Mouse (Mus musculus) liver, postnatal 0 days (tissue): ENCODE results near the gene Ifi203. TPM values are rescaled to one million over a fixed set of nuclear protein-coding genes. Genes with fewer than 3 reads are reported as not detected.
"Not testable (repeated sequence)": the region's sequence is repeated elsewhere in the genome, so short reads cannot be mapped to it uniquely, and the experiment has no call there.

Experiments
- ATAC-seq: fragments of 200-750 bp; cut with Nextera tagmentation; 2 replicates; pipeline ENCODE4 v1.8.0; 2017; ENCODE audit warnings: mild to moderate bottlenecking, moderate library complexity
- DNase-seq: peaks from one replicate; pipeline ENCODE4 v3.0.0-alpha.2; 2016
- H3K27ac ChIP-seq: fragments of 300-500 bp; sonication (generic); 2 replicates; pipeline ENCODE4 v1.5.1; 2014; ENCODE audit warnings: antibody characterized with exemption, moderate library complexity, mild to moderate bottlenecking, low read depth
- H3K27me3 ChIP-seq: fragments of 300-500 bp; sonication (generic); 2 replicates; pipeline ENCODE4 v1.6.1; 2014; ENCODE audit warnings: low read length, control low read depth, mixed read lengths; ENCODE audit not compliant: insufficient read depth
- H3K36me3 ChIP-seq: fragments of 300-500 bp; sonication (generic); replicated peaks from 2 replicates; pipeline ENCODE4 v1.6.1; 2014; ENCODE audit warnings: mild to moderate bottlenecking, control low read depth, low read length, moderate library complexity, mixed read lengths; ENCODE audit not compliant: insufficient read depth
- H3K4me1 ChIP-seq: fragments of 300-500 bp; sonication (generic); 2 replicates; pipeline ENCODE4 v1.6.1; 2014; ENCODE audit warnings: antibody characterized with exemption, mild to moderate bottlenecking, control low read depth; ENCODE audit not compliant: insufficient read depth
- H3K4me2 ChIP-seq: fragments of 300-500 bp; sonication (generic); 2 replicates; pipeline ENCODE4 v1.6.1; 2014; ENCODE audit warnings: low read depth, mild to moderate bottlenecking, low read length, moderate library complexity, mixed read lengths
- H3K4me3 ChIP-seq: fragments of 300-500 bp; sonication (generic); 2 replicates; pipeline ENCODE4 v1.5.1; 2014; ENCODE audit warnings: low read depth, low read length
- H3K9ac ChIP-seq: fragments of 300-500 bp; sonication (generic); replicated peaks from 2 replicates; pipeline ENCODE4 v1.6.1; 2014; ENCODE audit warnings: mild to moderate bottlenecking, moderate library complexity
- H3K9me3 ChIP-seq: fragments of 300-500 bp; sonication (generic); 2 replicates; pipeline ENCODE4 v1.6.1; 2016; ENCODE audit warnings: mild to moderate bottlenecking, control low read depth, low read length, mixed read lengths
- CTCF ChIP-seq: sonication (generic); IDR thresholded peaks from 2 replicates; pipeline ENCODE4 v1.5.1; 2016; ENCODE audit warnings: antibody characterized with exemption, low read depth
- EP300 ChIP-seq: IDR thresholded peaks from 2 replicates; pipeline ENCODE4 v1.6.1; 2016; ENCODE audit warnings: antibody characterized with exemption, low read depth, mild to moderate bottlenecking
- WGBS: fragments of 180-500 bp; shearing (Covaris S2); extraction: QIAGEN DNeasy Blood & Tissue Kit; methylation state at CpG from one replicate; pipeline ENCODE4 v1.1.7; 2014; ENCODE audit not compliant: insufficient replicate concordance; 5-methylcytosine and 5-hydroxymethylcytosine counted together
- polyA plus RNA-seq: library from polyadenylated mRNA; unstranded; fragments of >200 nt; fragmentation: Nextera tagmentation; extraction: Ambion mirVana; gene quantifications from 2 replicates; pipeline ENCODE4 v1.2.1, GENCODE M21; 2015

Ifi203 gene
- polyA plus RNA-seq, 1 experiment from 2014 or later: 8.4 TPM

DNA sequence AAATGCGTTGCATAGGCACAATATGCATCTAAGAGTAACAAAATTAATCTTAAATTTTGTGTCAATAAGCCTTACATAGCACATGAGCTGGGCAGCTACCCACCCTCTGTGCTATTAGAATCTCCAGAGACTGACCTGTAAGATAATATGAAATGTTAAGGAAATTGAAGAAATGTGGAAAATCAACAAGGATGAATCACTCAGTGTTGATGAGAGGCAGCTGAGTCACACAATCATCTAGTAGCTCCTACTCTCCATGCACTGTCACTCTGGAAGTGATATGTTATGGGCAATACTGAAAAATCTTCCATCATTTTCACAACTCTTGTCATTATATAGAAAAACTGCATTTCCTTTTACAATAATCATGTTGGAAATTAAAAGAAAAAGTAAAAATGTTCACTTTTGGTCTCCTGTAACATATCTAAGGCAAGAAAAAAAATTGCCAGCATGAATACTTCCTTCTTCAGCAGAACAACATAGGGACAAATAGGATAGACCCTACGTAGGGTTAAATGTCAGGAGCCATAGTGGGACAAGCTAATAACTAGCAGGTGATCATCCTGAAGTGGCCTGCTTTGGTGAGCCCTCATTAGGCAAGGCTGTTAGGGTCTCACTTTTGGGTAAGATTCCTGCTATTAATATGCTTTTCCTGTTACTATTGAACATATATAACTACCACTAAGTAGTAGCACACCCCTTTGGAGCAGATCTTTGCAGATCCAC lies 12.8 kb upstream of the Ifi203 start:
- H3K4me1 ChIP-seq: no peaks in the 10 kb centered on the region

DNA sequence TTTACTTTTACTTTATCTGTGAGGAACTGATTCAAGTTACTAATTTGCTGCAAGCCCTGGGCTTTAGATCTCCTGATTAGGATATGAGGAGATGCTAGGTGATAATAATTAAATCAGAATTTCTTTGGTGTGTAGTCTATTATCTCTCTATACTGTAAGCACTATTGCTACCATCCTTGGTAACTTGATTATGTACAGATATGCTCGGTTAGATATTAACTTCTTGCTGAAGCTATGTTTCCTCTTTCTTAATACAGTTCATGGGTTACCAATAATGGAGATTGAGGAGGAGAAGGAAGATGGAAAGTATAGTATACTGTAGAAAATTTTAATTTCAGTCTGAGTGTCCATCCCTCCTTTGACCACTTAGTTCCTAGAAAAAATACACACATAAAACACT lies 11.1 kb upstream of the Ifi203 start:
- ATAC-seq (no peak), DNase-seq (no peak)
- H3K36me3 ChIP-seq: no peaks in the 10 kb centered on the region
- WGBS: 69% methylated on average over 1 of the region's 1 CpGs
- no peaks in the 10 kb centered on the region for H3K27me3 ChIP-seq
- H3K4me1 ChIP-seq: no peaks in the 10 kb centered on the region
- no peak overlapping the region for H3K27ac ChIP-seq
- H3K9me3 ChIP-seq: no peaks in the 10 kb centered on the region
- no peak overlapping the region for H3K9ac ChIP-seq
- no peak overlapping the region for H3K4me2 ChIP-seq
- TF ChIP-seq CTCF (no peak), EP300 (no peak)
- H3K4me3 ChIP-seq: no peak overlapping the region

More for the DNA sequence above, 12.8 kb upstream of the Ifi203 start:
- Histone ChIP-seq H3K4me3 (no peak overlapping the region), H3K9ac (no peak overlapping the region), H3K27me3 (no peaks in the 10 kb centered on the region), H3K4me2 (no peak overlapping the region), H3K36me3 (no peaks in the 10 kb centered on the region), H3K27ac (no peak overlapping the region), H3K9me3 (no peaks in the 10 kb centered on the region)
- DNase-seq (no peak), ATAC-seq (no peak)
- 70% methylated on average over 2 of the region's 2 CpGs for WGBS
- no peak for TF ChIP-seq EP300
- no peak for TF ChIP-seq CTCF

DNA sequence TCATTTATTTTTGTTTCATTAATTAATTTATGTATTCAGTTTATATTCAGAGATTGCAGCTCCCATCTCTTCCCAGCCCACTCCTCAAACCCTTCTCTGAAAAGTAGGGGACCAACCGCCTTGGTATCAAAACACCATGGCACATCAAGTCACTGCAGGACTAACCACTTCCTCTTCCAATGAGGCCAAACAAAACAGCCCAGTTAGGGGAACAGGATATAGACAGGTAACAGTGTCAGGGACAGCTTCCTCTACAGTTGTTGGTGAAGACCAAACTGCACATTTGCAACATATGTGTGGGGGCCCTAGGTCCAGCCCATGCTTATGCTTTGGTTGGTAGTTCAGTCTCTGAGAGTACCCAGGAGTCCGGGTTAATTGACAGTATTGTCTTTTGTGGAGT lies 6.6 kb upstream of the Ifi203 start:
- WGBS: 31% methylated on average over 2 of the region's 2 CpGs
- ATAC-seq: peak; percentile 68
- H3K4me1 ChIP-seq: not testable (repeated sequence)

DNA sequence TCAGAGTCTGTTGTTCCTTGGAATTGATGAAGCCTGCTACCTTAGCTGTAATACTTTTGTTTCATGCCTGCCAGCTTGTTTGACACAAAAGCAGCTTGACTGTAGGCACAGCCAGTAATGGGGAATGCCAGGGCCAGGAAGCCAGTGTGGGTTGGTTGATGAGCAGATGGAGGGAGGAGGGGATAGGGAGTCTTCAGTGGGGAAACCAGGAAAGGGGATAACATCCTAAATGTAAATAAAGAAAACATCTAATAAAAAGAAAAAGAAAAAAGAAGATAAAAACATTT lies 251 bp upstream of the Ifi203 start:
- H3K27me3 ChIP-seq, DNase-seq, H3K4me3 ChIP-seq, H3K4me1 ChIP-seq, H3K27ac ChIP-seq, H3K9me3 ChIP-seq, ATAC-seq, H3K9ac ChIP-seq, H3K4me2 ChIP-seq, H3K36me3 ChIP-seq: not testable (repeated sequence)

More for the DNA sequence above, 6.6 kb upstream of the Ifi203 start:
- not testable (repeated sequence) for H3K9me3 ChIP-seq, H3K4me2 ChIP-seq, DNase-seq, H3K27me3 ChIP-seq, H3K27ac ChIP-seq, H3K4me3 ChIP-seq, H3K36me3 ChIP-seq, H3K9ac ChIP-seq

DNA sequence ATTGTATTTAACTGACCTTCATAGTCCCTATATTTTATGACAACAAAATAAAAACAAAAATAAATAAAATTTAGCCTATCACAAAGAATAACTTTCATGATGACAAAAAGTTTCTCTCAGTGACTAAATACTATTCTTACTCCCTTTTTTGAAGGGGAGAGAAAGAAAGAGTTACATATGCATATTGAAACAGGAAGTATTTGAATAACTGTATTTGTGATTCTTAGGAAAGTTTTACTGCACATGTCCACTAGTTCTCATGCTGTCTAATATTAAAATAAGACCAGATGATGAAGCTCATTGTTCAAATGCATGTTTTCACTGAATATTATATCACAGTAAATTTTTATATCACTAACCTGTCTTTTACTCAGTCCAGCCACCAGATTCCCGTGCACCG lies 950 bp downstream of the Ifi203 start:
- not testable (repeated sequence) for H3K27me3 ChIP-seq

DNA sequence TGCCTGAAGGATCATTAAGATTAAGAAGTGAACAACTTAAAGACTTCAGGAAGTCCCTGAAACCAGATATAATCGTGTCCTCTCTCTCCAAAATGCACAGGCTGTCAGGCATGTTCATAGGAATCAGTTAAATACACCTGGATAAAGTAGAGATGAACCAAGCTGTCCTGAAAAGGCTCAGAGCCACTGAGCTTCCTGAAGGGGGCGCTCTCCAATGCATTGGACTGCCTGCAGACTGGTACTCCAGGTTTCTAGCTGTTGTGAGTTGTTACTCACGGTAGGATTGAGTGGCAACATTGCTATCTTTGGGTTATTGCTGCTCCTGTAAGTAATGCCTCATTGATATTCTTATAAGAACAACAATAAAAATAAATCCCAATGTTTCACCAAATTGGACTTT lies 23.2 kb downstream of the Ifi203 start:
- 68% methylated on average over 2 of the region's 3 CpGs for WGBS
- H3K9ac ChIP-seq, H3K4me3 ChIP-seq, ATAC-seq, H3K27ac ChIP-seq, H3K27me3 ChIP-seq, H3K9me3 ChIP-seq, H3K4me2 ChIP-seq, H3K4me1 ChIP-seq, DNase-seq, H3K36me3 ChIP-seq: not testable (repeated sequence)

More for the DNA sequence above, 950 bp downstream of the Ifi203 start:
- DNase-seq, H3K4me1 ChIP-seq, H3K9ac ChIP-seq, H3K9me3 ChIP-seq, H3K27ac ChIP-seq, H3K36me3 ChIP-seq, ATAC-seq: not testable (repeated sequence)
- Histone ChIP-seq H3K4me3 (0 out of 2 replicates have a peak overlapping the region, but pooled peaks have one; percentile 26), H3K4me2 (peak overlapping the region; percentile 49; the same call in 1 of the 2 replicates)
- 59% methylated on average over 2 of the region's 2 CpGs for WGBS

DNA sequence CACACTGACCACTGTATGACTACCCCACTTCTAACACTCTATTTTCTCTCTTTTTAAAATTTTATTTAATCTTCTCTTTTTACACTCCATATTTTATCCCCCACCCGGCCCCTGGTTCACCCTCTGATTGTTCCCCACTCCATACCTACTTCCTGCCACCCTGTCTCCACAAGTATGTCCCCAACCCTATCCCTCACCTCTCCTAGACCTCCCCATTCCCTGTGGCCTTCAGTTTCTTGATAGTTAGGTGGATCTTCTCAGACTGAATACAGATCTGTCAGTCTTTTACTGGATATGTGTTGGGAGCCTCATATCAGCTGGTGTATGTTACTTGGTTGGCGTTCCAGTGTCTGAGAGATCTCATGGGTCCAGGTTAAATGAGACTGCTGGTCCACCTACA lies 27.9 kb downstream of the Ifi203 start:
- Histone ChIP-seq H3K9ac (no peak overlapping the region), H3K27ac (no peak overlapping the region), H3K9me3 (no peaks in the 10 kb centered on the region), H3K4me3 (no peak overlapping the region), H3K27me3 (no peaks in the 10 kb centered on the region), H3K4me2 (no peak overlapping the region), H3K36me3 (no peaks in the 10 kb centered on the region), H3K4me1 (no peaks in the 10 kb centered on the region)
- DNase-seq (no peak), ATAC-seq (no peak)
- TF ChIP-seq EP300: no peak
- TF ChIP-seq CTCF: no peak
- 64% methylated on average over 2 of the region's 2 CpGs for WGBS

DNA sequence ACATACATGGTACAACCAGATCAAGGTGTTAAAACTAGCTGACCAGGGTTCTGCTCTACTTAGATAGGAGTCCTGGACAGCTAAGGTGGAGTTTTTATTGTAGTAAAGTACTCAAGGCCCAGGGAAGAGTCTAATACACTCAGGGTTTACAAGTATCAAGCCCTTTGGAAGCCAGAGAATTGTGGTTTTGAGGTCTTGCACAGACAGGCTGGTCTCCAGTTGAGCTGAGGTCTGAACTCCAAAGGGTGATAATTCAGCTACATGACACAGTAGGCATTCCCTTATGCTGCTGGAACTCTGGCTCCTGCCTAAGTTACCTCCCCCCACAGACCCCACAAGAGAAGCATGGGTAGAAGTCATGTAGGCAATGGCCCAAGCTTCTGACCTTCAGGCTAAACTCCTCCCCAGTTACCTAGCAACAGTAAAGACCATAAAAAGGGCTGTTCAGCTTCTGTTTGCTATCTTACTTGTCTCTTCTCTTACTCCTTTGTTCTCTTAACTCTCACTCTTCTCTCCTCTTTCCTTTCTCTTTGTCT lies 29.1 kb downstream of the Ifi203 start:
- H3K4me1 ChIP-seq, H3K9ac ChIP-seq, ATAC-seq, DNase-seq, H3K4me2 ChIP-seq, H3K4me3 ChIP-seq, H3K36me3 ChIP-seq, H3K9me3 ChIP-seq, H3K27me3 ChIP-seq: not testable (repeated sequence)
- H3K27ac ChIP-seq: 0 out of 2 replicates have a peak overlapping the region, but pooled peaks have one; percentile 34

DNA sequence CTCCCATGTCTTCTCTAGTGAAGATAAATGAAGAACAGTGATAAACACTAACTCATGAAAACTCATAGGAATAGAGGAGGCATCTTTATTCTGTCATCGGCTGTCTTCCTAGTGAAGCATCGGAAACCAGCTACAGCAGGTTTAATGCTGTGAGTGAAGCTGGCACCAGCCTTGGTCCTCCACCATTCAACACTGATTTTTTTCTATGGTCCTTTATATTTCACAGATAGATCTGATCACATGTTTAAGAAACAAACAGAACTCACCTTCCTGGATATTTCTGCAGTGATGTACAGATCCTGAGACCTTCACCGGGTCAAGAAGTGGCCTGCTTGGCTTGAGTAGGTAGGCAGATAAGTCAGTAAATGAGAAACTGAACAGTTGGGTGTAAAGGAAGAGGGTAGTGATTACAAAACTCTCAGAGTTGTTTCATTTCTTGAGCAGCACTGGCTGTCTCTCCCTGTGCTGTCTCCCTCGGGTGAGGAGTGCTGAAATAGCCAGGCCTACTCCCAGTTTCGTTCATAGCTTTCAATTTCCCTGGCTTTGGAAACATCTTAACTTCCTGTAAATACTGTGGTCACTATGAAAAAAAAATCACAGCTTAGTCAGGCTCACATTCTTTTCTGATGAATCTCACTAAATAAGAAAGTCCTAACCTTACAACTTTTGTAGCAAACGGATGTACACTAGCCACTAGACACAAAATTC lies 29.8 kb downstream of the Ifi203 start, which contains the start of gene Ifi211:
Ifi211 (minus strand) TSS at position 499 of the 708 bp plus-strand sequence.
- H3K4me3 ChIP-seq, H3K9me3 ChIP-seq, DNase-seq, H3K27me3 ChIP-seq, H3K36me3 ChIP-seq, H3K4me2 ChIP-seq, H3K4me1 ChIP-seq, H3K9ac ChIP-seq: not testable (repeated sequence)
- 0 out of 2 replicates have a peak within 1 kb of the TSS, but pooled peaks have one; percentile 34 for H3K27ac ChIP-seq
- peak; percentile 63 for ATAC-seq
- WGBS: 51% methylated on average over 6 of the region's 6 CpGs
